Comparison of ENCODE assay signal across 22 mouse cellular contexts in the genomic region with DNA sequence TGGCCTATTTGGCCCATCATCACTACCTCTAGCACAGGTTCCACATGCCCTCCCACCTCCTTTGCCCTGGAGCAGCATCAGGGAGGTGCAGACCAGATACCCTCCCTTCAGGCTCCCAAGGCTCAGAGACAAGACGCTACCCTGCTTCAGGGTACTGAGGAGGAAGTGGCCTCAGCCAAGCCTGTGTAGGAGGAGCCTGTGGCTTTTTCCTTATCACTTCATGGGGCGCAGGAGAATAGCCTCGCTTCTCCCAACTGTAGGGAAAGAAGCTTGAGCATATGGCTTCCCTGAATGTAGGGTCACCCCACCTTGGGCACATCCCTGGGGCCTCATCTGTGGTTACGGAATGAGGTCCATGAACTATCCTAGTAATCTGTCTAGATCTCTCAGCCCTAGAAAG.
"Had no signal": no experiment of that assay in that cellular context is flagged by ENCODE, and none has a peak within 500 bp of the region (broad histone marks: within the 10 kb centered on the region; RNA-seq: fewer than 3 reads in every experiment).

No protein-coding gene starts in this region.

- DNase-seq: liver, embryonic 13.5 days; liver, postnatal 0 days; lung, adult 2 months; lung, postnatal 14 days; lung, postnatal 36 days; retina, postnatal 1 day; right cerebral cortex, adult 18-20 months; right cerebral cortex, postnatal 14 days; thymus, adult 2 months; thymus, postnatal 25 days; thymus, postnatal 4 days had no signal

- H3K9ac ChIP-seq: liver, embryonic 13.5 days; liver, embryonic 15.5 days; liver, postnatal 0 days; lung, embryonic 15.5 days; midbrain, embryonic 13.5 days; midbrain, embryonic 15.5 days; neural tube, embryonic 13.5 days; neural tube, embryonic 15.5 days; stomach, embryonic 15.5 days had no signal

- ATAC-seq: liver, postnatal 0 days; lung, postnatal 0 days; midbrain, embryonic 13.5 days; midbrain, embryonic 15.5 days had no signal

- H3K27me3 ChIP-seq: liver, embryonic 13.5 days; liver, embryonic 15.5 days; lung, embryonic 15.5 days; midbrain, embryonic 13.5 days; midbrain, embryonic 15.5 days; neural tube, embryonic 13.5 days; neural tube, embryonic 15.5 days; stomach, embryonic 15.5 days had no signal

- H3K9me3 ChIP-seq: liver, embryonic 13.5 days; liver, embryonic 15.5 days; lung, embryonic 15.5 days; midbrain, embryonic 13.5 days; midbrain, embryonic 15.5 days; neural tube, embryonic 13.5 days; neural tube, embryonic 15.5 days; stomach, embryonic 15.5 days had no signal

- H3K27ac ChIP-seq: liver, embryonic 13.5 days; liver, embryonic 15.5 days; lung, embryonic 15.5 days; macrophage; midbrain, embryonic 13.5 days; midbrain, embryonic 15.5 days; neural tube, embryonic 13.5 days; neural tube, embryonic 15.5 days; stomach, embryonic 15.5 days; stomach, postnatal 0 days had no signal

- H3K4me1 ChIP-seq: liver, embryonic 15.5 days; lung, embryonic 15.5 days; midbrain, embryonic 13.5 days; midbrain, embryonic 15.5 days; neural tube, embryonic 13.5 days; neural tube, embryonic 15.5 days; stomach, embryonic 15.5 days had no signal

- H3K36me3 ChIP-seq: liver, embryonic 13.5 days; liver, embryonic 15.5 days; lung, embryonic 15.5 days; midbrain, embryonic 13.5 days; midbrain, embryonic 15.5 days; neural tube, embryonic 13.5 days; neural tube, embryonic 15.5 days; stomach, embryonic 15.5 days had no signal

- H3K4me3 ChIP-seq: liver, embryonic 13.5 days; liver, embryonic 15.5 days; lung, embryonic 15.5 days; midbrain, embryonic 13.5 days; midbrain, embryonic 15.5 days; myocyte; neural tube, embryonic 13.5 days; neural tube, embryonic 15.5 days; stomach, embryonic 15.5 days had no signal
